ENCODE assay signal across 8 mouse cellular contexts in genomic region chr4:148871751-148872334, GRCm38 (mm10).
A peak's percentile ranks its signal among the peaks of the same experiment; 100 is the strongest.
DNase-seq lines count a peak whose midpoint lies in the region; ATAC-seq and TF ChIP-seq lines count a peak whose summit lies in the region.

No protein-coding gene starts in this region.

- TF ChIP-seq POLR2A in heart, adult 2 months (IDR thresholded peaks at IDR 0.05; ENCODE audit: insufficient read depth, low read depth, low read length), result no peak

- peaks cover 16% of the 10 kb centered on the region for H3K4me1 ChIP-seq in neural tube, embryonic 11.5 days (ENCODE audit: control insufficient read depth, insufficient read depth, low read length)
- peaks cover 28% of the 10 kb centered on the region for H3K4me1 ChIP-seq in heart, adult 2 months (ENCODE audit: control insufficient read depth, insufficient read depth, low read length)
- H3K4me1 ChIP-seq in kidney, embryonic 14.5 days (ENCODE audit: control insufficient read depth, insufficient read depth, low read length), result peaks cover 17% of the 10 kb centered on the region
- peaks cover 41% of the 10 kb centered on the region for H3K4me1 ChIP-seq in midbrain, embryonic 13.5 days (replicated peaks)

- no peaks in the 10 kb centered on the region for H3K79me2 ChIP-seq in heart, adult 2 months (replicated peaks; ENCODE audit: control insufficient read depth, insufficient read depth, low read length)

- intact Hi-C loops in heart, adult 2 months (cut with DNase I), result no loop called here

- no peak for ATAC-seq in neural tube, embryonic 11.5 days (ENCODE audit: insufficient read depth, low FRiP score, low TSS enrichment)
- ATAC-seq in kidney, embryonic 14.5 days (ENCODE audit: low FRiP score, low TSS enrichment), result peak; percentile 37
- peak; percentile 51 for ATAC-seq in midbrain, embryonic 13.5 days
- no peak for ATAC-seq in megakaryocyte-erythroid progenitor cell, adult 5-6 weeks (replicated peaks; ENCODE audit: low FRiP score, low TSS enrichment, poor library complexity, severe bottlenecking)

- H3K36me3 ChIP-seq in neural tube, embryonic 11.5 days (ENCODE audit: control insufficient read depth, insufficient read depth, low read length), result no peaks in the 10 kb centered on the region
- H3K36me3 ChIP-seq in heart, adult 2 months (ENCODE audit: control insufficient read depth, insufficient read depth, low read length), result peaks cover 3% of the 10 kb centered on the region; the same call in 1 of the 2 replicates
- H3K36me3 ChIP-seq in kidney, embryonic 14.5 days (ENCODE audit: control insufficient read depth, insufficient read depth, low read length), result no peaks in the 10 kb centered on the region
- no peaks in the 10 kb centered on the region for H3K36me3 ChIP-seq in midbrain, embryonic 13.5 days

- H3K4me3 ChIP-seq in neural tube, embryonic 11.5 days (ENCODE audit: low read depth, low read length), result no peak overlapping the region
- H3K4me3 ChIP-seq in heart, adult 2 months, result no peak overlapping the region
- no peak overlapping the region for H3K4me3 ChIP-seq in kidney, embryonic 14.5 days (ENCODE audit: low read length)
- no peak overlapping the region for H3K4me3 ChIP-seq in midbrain, embryonic 13.5 days (replicated peaks)

- TF ChIP-seq CTCF in heart, adult 2 months (IDR thresholded peaks at IDR 0.05), result no peak

- H3K9me3 ChIP-seq in neural tube, embryonic 11.5 days (ENCODE audit: control insufficient read depth, low read length), result no peaks in the 10 kb centered on the region
- no peaks in the 10 kb centered on the region for H3K9me3 ChIP-seq in kidney, embryonic 14.5 days (ENCODE audit: control insufficient read depth, low read length)
- H3K9me3 ChIP-seq in midbrain, embryonic 13.5 days, result no peaks in the 10 kb centered on the region

- TF ChIP-seq EP300 in heart, adult 2 months (IDR thresholded peaks at IDR 0.05; ENCODE audit: insufficient read depth, low read depth, low read length), result no peak

- peak; percentile 55 for DNase-seq in neural tube, embryonic 11.5 days (ENCODE audit: low spot score)
- no peak for DNase-seq in neural tube, embryonic 10.5 days (ENCODE audit: extremely low spot score, low spot score)
- peak; percentile 80 for DNase-seq in embryo, embryonic 10 days (ENCODE audit: low spot score)
- DNase-seq in heart, adult 2 months, result peak; percentile 68 to 79
- DNase-seq in liver, result no peak

- no peak overlapping the region for H3K4me2 ChIP-seq in neural tube, embryonic 11.5 days (ENCODE audit: low read depth)
- H3K4me2 ChIP-seq in kidney, embryonic 14.5 days (replicated peaks; ENCODE audit: low read depth, low read length), result no peak overlapping the region
- no peak overlapping the region; the same call in 1 of the 2 replicates for H3K4me2 ChIP-seq in midbrain, embryonic 13.5 days (replicated peaks)

- peaks cover 72% of the 10 kb centered on the region for H3K27me3 ChIP-seq in neural tube, embryonic 11.5 days (ENCODE audit: control insufficient read depth, insufficient read depth, low read length)
- no peaks in the 10 kb centered on the region for H3K27me3 ChIP-seq in heart, adult 2 months (ENCODE audit: control insufficient read depth, insufficient read depth, low read length)
- no peaks in the 10 kb centered on the region for H3K27me3 ChIP-seq in kidney, embryonic 14.5 days (ENCODE audit: control insufficient read depth, insufficient read depth, low read length)
- H3K27me3 ChIP-seq in midbrain, embryonic 13.5 days, result peaks cover 86% of the 10 kb centered on the region

- WGBS in neural tube, embryonic 11.5 days, result 37% methylated on average over 10 of the region's 10 CpGs
- WGBS in heart, adult 2 months, result 41% methylated on average over 10 of the region's 10 CpGs
- WGBS in kidney, embryonic 14.5 days, result 54% methylated on average over 10 of the region's 10 CpGs
- WGBS in midbrain, embryonic 13.5 days, result 27% methylated on average over 10 of the region's 10 CpGs

- H3K9ac ChIP-seq in neural tube, embryonic 11.5 days (ENCODE audit: low read length), result no peak overlapping the region
- no peak overlapping the region for H3K9ac ChIP-seq in heart, adult 2 months (ENCODE audit: low read depth, low read length)
- H3K9ac ChIP-seq in kidney, embryonic 14.5 days (ENCODE audit: low read depth, low read length), result no peak overlapping the region
- H3K9ac ChIP-seq in midbrain, embryonic 13.5 days (replicated peaks), result no peak overlapping the region; the same call in 1 of the 2 replicates

- no peak overlapping the region for H3K27ac ChIP-seq in neural tube, embryonic 11.5 days (ENCODE audit: low read depth, low read length)
- peak overlapping the region; percentile 67; the same call in 1 of the 2 replicates for H3K27ac ChIP-seq in heart, adult 2 months
- H3K27ac ChIP-seq in kidney, embryonic 14.5 days (ENCODE audit: low read depth, low read length), result no peak overlapping the region
- no peak overlapping the region for H3K27ac ChIP-seq in midbrain, embryonic 13.5 days

Comparison
In these comparisons a context has a peak if more than half of its experiments do, and no peak if none do; other contexts are left out.
1. DNase-seq: peak in neural tube, embryonic 11.5 days (single experiment), embryo, embryonic 10 days (single experiment) and heart, adult 2 months (2 of 2); none in neural tube, embryonic 10.5 days (single experiment) and liver (single experiment).
2. ATAC-seq: peak in kidney, embryonic 14.5 days (single experiment) and midbrain, embryonic 13.5 days (single experiment); none in neural tube, embryonic 11.5 days (single experiment) and megakaryocyte-erythroid progenitor cell, adult 5-6 weeks (single experiment).